Mouse (Mus musculus): ENCODE measurements at regions not wholly inside any gene's neighbourhood (a gene's known extent, or its start where the extent isn't known, plus 50 kb on each side); places are given as distances from the start of the nearest gene placed in this dataset.
A peak's percentile ranks its signal among the peaks of the same experiment; 100 is the strongest.
"Not testable (repeated sequence)": the region's sequence is repeated elsewhere in the genome, so short reads cannot be mapped to it uniquely, and the experiment has no call there.

- DNase-seq (ENCODE audit: low read depth, low spot score) = no peak
These were observed 94.9 kb downstream of the Plppr4 start for GRCm38 (mm10) chr3:117265790-117266189.

- no peak for DNase-seq (ENCODE audit: low read depth, low spot score)
These were observed 112.8 kb downstream of the Plppr4 start for GRCm38 (mm10) chr3:117247833-117248232.

- no peak for DNase-seq (ENCODE audit: low read depth, low spot score)
These were observed 118.9 kb downstream of the Plppr4 start for GRCm38 (mm10) chr3:117241810-117242209.

- DNase-seq (ENCODE audit: low read depth, low spot score) = no peak
These were observed 134.1 kb downstream of the Plppr4 start for GRCm38 (mm10) chr3:117226616-117227015.

- DNase-seq (ENCODE audit: low read depth, low spot score) = no peak
These were observed 135.6 kb downstream of the Plppr4 start for GRCm38 (mm10) chr3:117225041-117225440.

GRCm38 (mm10) chr3:117217952-117218351, 142.7 kb downstream of the Plppr4 start:
- DNase-seq (ENCODE audit: low read depth, low spot score) = no peak

- no peak for DNase-seq (ENCODE audit: low read depth, low spot score)
These were observed 168.8 kb downstream of the Plppr4 start for GRCm38 (mm10) chr3:117191903-117192302.

- DNase-seq (ENCODE audit: low read depth, low spot score) = peak; percentile 13
These were observed 171.7 kb downstream of the Plppr4 start for GRCm38 (mm10) chr3:117188782-117189500.

GRCm38 (mm10) chr3:117183654-117184184, 177.0 kb downstream of the Plppr4 start:
- no peak for DNase-seq (ENCODE audit: low read depth, low spot score)

- no peak for DNase-seq (ENCODE audit: low read depth, low spot score)
These were observed 190.9 kb downstream of the Plppr4 start for GRCm38 (mm10) chr3:117169740-117170139.

- DNase-seq (ENCODE audit: low read depth, low spot score) = peak; percentile 26
These were observed 194.3 kb upstream of the Palmd start for GRCm38 (mm10) chr3:117163046-117163445.

GRCm38 (mm10) chr3:117160689-117161088, 191.9 kb upstream of the Palmd start:
- DNase-seq (ENCODE audit: low read depth, low spot score) = not testable (repeated sequence)

GRCm38 (mm10) chr3:117155274-117155673, 186.5 kb upstream of the Palmd start:
- no peak for DNase-seq (ENCODE audit: low read depth, low spot score)

- DNase-seq (ENCODE audit: low read depth, low spot score) = no peak
These were observed 184.3 kb upstream of the Palmd start for GRCm38 (mm10) chr3:117153011-117153473.

- DNase-seq (ENCODE audit: low read depth, low spot score) = no peak
These were observed 183.6 kb upstream of the Palmd start for GRCm38 (mm10) chr3:117152414-117152813.

GRCm38 (mm10) chr3:117147414-117147813, 178.6 kb upstream of the Palmd start:
- no peak for DNase-seq (ENCODE audit: low read depth, low spot score)

GRCm38 (mm10) chr3:117139835-117140234, 171.0 kb upstream of the Palmd start:
- no peak for DNase-seq (ENCODE audit: low read depth, low spot score)

- no peak for DNase-seq (ENCODE audit: low read depth, low spot score)
These were observed 169.9 kb upstream of the Palmd start for GRCm38 (mm10) chr3:117138720-117139119.

GRCm38 (mm10) chr3:117132897-117133296, 164.1 kb upstream of the Palmd start:
- no peak for DNase-seq (ENCODE audit: low read depth, low spot score)

- no peak for DNase-seq (ENCODE audit: low read depth, low spot score)
These were observed 153.4 kb upstream of the Palmd start for GRCm38 (mm10) chr3:117122211-117122610.

GRCm38 (mm10) chr3:117120086-117121055, 151.6 kb upstream of the Palmd start:
- DNase-seq (ENCODE audit: low read depth, low spot score) = peak; percentile 61

GRCm38 (mm10) chr3:117119576-117119975, 150.8 kb upstream of the Palmd start:
- DNase-seq (ENCODE audit: low read depth, low spot score) = no peak
